Mouse (Mus musculus) ES-Bruce4 (cell line): ENCODE measurements at regions not wholly inside any gene's neighbourhood (a gene's known extent, or its start where the extent isn't known, plus 50 kb on each side); places are given as distances from the start of the nearest gene placed in this dataset.

ENCODE experiments used
- H3K27ac ChIP-seq: 2 replicates; pipeline ENCODE4 v1.5.1; 2012; ENCODE audit warnings: low read length, inconsistent platforms; ENCODE audit not compliant: insufficient read depth
- H3K27me3 ChIP-seq: 2 replicates; pipeline ENCODE4 v1.6.1; 2012; ENCODE audit warnings: mild to moderate bottlenecking, low read length, inconsistent platforms; ENCODE audit not compliant: control insufficient read depth, poor library complexity, insufficient read depth, severe bottlenecking
- H3K36me3 ChIP-seq: 2 replicates; pipeline ENCODE4 v1.6.1; 2012; ENCODE audit warnings: inconsistent platforms, mild to moderate bottlenecking, low read length, moderate library complexity; ENCODE audit not compliant: control insufficient read depth, poor library complexity, insufficient read depth, severe bottlenecking
- H3K4me1 ChIP-seq: one replicate; pipeline ENCODE4 v1.8.1; 2011; ENCODE audit warnings: low read length; ENCODE audit not compliant: control insufficient read depth, insufficient read depth
- H3K4me3 ChIP-seq: 2 replicates; pipeline ENCODE4 v1.5.1; 2011; ENCODE audit warnings: low read depth, mild to moderate bottlenecking, low read length
- H3K9ac ChIP-seq: 2 replicates; pipeline ENCODE4 v1.6.1; 2012; ENCODE audit warnings: low read depth, mild to moderate bottlenecking, inconsistent platforms; ENCODE audit not compliant: poor library complexity, severe bottlenecking
- H3K9me3 ChIP-seq: replicated peaks from 2 replicates; pipeline ENCODE4 v1.6.1; 2012; ENCODE audit warnings: mild to moderate bottlenecking, low read length, inconsistent platforms; ENCODE audit not compliant: control insufficient read depth, poor library complexity, insufficient read depth, severe bottlenecking
- CTCF ChIP-seq: IDR thresholded peaks from one replicate; pipeline ENCODE4 v1.8.1; 2011; ENCODE audit warnings: low read depth, low read length
- EP300 ChIP-seq: IDR thresholded peaks from 2 replicates; pipeline ENCODE4 v1.6.1; 2011; ENCODE audit warnings: low read depth, low read length; ENCODE audit not compliant: insufficient read depth
- POLR2A ChIP-seq: IDR thresholded peaks from one replicate; pipeline ENCODE4 v1.8.1; 2011; ENCODE audit warnings: low read length; ENCODE audit not compliant: insufficient read depth

DNA sequence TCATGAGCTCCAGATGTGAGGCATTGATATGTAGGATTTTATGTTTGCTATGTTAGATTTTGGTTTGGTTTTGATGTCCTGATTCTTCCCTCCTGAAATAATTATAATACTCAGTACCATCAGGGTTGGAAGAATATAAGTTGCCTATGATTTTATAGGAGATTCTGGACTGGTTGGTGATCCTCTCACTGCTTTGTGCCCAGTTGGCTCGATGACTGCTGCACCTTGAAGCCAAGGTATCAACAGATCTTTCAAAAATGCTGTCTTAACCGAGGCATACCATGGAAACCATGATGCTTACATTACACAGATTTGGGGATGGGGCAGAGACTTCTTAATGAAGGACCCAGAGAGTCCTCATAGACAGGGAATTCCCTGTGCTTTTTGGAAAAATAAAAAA is 274.4 kb downstream of the Impad1 start:
- H3K9me3 ChIP-seq: no peaks in the 10 kb centered on the region
- no peaks in the 10 kb centered on the region for H3K4me1 ChIP-seq
- TF ChIP-seq EP300 (no peak), POLR2A (no peak), CTCF (no peak)
- H3K36me3 ChIP-seq: no peaks in the 10 kb centered on the region
- H3K4me3 ChIP-seq: no peak overlapping the region
- H3K27ac ChIP-seq: no peak overlapping the region
- no peaks in the 10 kb centered on the region; the same call in 1 of the 2 replicates for H3K27me3 ChIP-seq
- H3K9ac ChIP-seq: no peak overlapping the region

DNA sequence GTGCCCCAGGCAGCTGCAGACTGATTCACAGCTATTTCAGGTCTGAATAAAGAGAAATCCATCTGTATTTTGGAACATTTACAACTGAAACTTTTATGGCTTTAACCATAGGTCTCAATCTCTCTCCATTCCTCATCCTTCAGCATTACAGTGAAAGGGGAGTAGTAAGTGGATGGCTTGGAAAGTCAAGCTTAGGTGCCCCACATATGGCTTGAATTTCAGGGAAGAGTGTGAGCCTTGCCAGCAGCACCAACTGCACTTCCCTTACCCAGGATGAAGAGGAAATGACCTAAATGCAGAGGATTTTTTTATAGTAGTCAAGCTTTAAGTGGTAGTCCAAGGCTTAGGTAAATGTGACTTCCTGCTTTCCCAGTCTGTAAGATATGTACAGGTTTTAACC is 279.8 kb downstream of the Impad1 start:
- no peak overlapping the region for H3K27ac ChIP-seq
- no peaks in the 10 kb centered on the region for H3K27me3 ChIP-seq
- no peaks in the 10 kb centered on the region for H3K36me3 ChIP-seq
- H3K9me3 ChIP-seq: no peaks in the 10 kb centered on the region
- H3K4me3 ChIP-seq: no peak overlapping the region
- no peak overlapping the region for H3K9ac ChIP-seq
- no peaks in the 10 kb centered on the region for H3K4me1 ChIP-seq
- TF ChIP-seq EP300 (no peak), POLR2A (no peak), CTCF (no peak)

- H3K27ac ChIP-seq: no peak overlapping the region
- no peaks in the 10 kb centered on the region for H3K27me3 ChIP-seq
- H3K4me3 ChIP-seq: no peak overlapping the region
- TF ChIP-seq CTCF (no peak), POLR2A (no peak), EP300 (no peak)
- no peaks in the 10 kb centered on the region for H3K36me3 ChIP-seq
- no peaks in the 10 kb centered on the region for H3K9me3 ChIP-seq
- no peaks in the 10 kb centered on the region for H3K4me1 ChIP-seq
- H3K9ac ChIP-seq: no peak overlapping the region
These were observed 282.8 kb downstream of the Impad1 start for GRCm38 (mm10) chr4:4510180-4510920.

DNA sequence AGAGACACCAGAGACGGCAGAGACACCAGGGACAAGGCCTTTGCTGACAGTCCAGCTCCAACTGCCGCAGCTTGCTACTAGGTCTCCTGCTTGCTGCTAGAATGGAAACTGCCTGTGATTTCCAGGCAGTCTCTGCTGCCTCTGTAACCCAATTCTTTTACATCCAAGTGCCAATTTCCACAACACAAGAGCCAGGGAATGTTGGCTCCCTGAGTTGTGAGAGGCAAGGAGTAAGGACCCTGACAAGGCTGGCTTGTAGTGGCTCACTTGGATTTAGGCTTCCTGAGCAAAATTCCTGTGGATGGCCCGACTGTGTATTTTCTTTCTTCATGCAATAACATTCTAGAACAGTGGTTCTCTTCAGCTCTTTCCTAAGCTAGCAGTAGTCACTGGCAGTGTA is 283.9 kb downstream of the Impad1 start:
- Histone ChIP-seq H3K27me3 (no peaks in the 10 kb centered on the region), H3K9me3 (no peaks in the 10 kb centered on the region), H3K4me3 (no peak overlapping the region), H3K27ac (no peak overlapping the region), H3K4me1 (no peaks in the 10 kb centered on the region), H3K36me3 (no peaks in the 10 kb centered on the region), H3K9ac (no peak overlapping the region)
- TF ChIP-seq CTCF: no peak
- no peak for TF ChIP-seq POLR2A
- TF ChIP-seq EP300: no peak

DNA sequence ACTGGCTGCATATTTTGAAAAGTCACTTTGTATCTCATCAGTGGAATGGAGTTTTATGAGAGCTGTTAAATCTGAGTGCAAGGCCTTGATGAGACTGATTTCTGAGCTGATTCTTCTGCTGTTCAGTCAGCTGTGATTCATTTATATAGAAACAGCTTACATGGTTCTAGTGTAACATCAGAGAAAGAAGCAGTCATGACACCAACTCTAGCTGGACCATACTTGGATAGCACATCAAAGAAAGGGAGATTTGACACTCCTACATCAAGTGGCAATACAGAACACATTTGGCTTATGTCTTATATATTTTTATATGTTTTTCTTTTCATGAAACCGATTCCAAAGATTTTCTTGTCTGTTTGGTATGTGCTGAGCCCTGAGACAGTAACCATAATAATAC is 296.0 kb downstream of the Impad1 start:
- Histone ChIP-seq H3K36me3 (no peaks in the 10 kb centered on the region), H3K9ac (no peak overlapping the region), H3K4me3 (no peak overlapping the region), H3K9me3 (no peaks in the 10 kb centered on the region), H3K27me3 (no peaks in the 10 kb centered on the region), H3K27ac (no peak overlapping the region), H3K4me1 (no peaks in the 10 kb centered on the region)
- TF ChIP-seq POLR2A (no peak), EP300 (no peak), CTCF (no peak)

DNA sequence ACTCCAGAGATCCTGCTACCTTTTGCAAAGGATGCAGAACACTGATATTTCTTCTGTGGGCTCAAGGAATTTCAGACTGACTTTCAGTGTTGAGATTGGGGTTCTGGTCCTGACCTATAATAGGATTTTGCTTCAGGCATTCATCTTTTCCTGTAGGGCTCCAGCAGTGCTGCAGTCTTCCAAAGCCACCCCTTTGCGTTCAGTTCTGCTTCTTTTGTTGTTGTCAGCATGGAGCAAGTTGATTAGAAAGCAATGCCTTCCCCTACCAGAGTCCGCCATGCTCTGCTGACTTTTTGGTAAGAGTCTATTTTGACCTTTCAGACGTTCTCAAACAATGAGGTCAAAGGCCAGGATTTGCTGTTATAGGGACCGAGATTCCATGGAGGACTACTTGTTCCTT is 297.0 kb downstream of the Impad1 start:
- Histone ChIP-seq H3K9me3 (no peaks in the 10 kb centered on the region), H3K27ac (no peak overlapping the region), H3K27me3 (no peaks in the 10 kb centered on the region), H3K4me3 (no peak overlapping the region), H3K36me3 (no peaks in the 10 kb centered on the region), H3K9ac (no peak overlapping the region), H3K4me1 (no peaks in the 10 kb centered on the region)
- TF ChIP-seq CTCF: no peak
- TF ChIP-seq POLR2A: no peak
- no peak for TF ChIP-seq EP300
